Mouse (Mus musculus) embryonic facial prominence, embryonic 12.5 days (tissue): Measurements from ENCODE around the gene Gm17617. TPM values are rescaled to one million over a fixed set of nuclear protein-coding genes. Genes with fewer than 3 reads are reported as not detected.

Source experiments
- ATAC-seq: fragments of 200-750 bp; cut with Nextera tagmentation; 2 replicates; pipeline ENCODE4 v1.8.0; 2017; ENCODE audit not compliant: insufficient number of reproducible peaks, insufficient read depth, low FRiP score, low TSS enrichment
- H3K27ac ChIP-seq: fragments of 300-500 bp; sonication (generic); 2 replicates; pipeline ENCODE4 v1.5.1; 2016; ENCODE audit warnings: mild to moderate bottlenecking
- H3K27me3 ChIP-seq: fragments of 300-500 bp; sonication (generic); 2 replicates; pipeline ENCODE4 v1.6.1; 2016; ENCODE audit warnings: mild to moderate bottlenecking, moderate library complexity
- H3K36me3 ChIP-seq: fragments of 300-500 bp; sonication (generic); 2 replicates; pipeline ENCODE4 v1.6.1; 2016; ENCODE audit warnings: mild to moderate bottlenecking
- H3K4me1 ChIP-seq: fragments of 300-500 bp; sonication (generic); 2 replicates; pipeline ENCODE4 v1.6.1; 2016
- H3K4me2 ChIP-seq: fragments of 300-500 bp; sonication (generic); replicated peaks from 2 replicates; pipeline ENCODE4 v1.6.1; 2016; ENCODE audit warnings: mild to moderate bottlenecking, moderate library complexity
- H3K4me3 ChIP-seq: fragments of 300-500 bp; sonication (generic); 2 replicates; pipeline ENCODE4 v1.5.1; 2016; ENCODE audit warnings: mild to moderate bottlenecking
- H3K9ac ChIP-seq: fragments of 300-500 bp; sonication (generic); 2 replicates; pipeline ENCODE4 v1.6.1; 2016; ENCODE audit warnings: mild to moderate bottlenecking, moderate library complexity
- H3K9me3 ChIP-seq: fragments of 300-500 bp; sonication (generic); 2 replicates; pipeline ENCODE4 v1.6.1; 2016; ENCODE audit warnings: mild to moderate bottlenecking, moderate library complexity
- WGBS: fragments of 180-500 bp; shearing (Covaris S2); methylation state at CpG from one replicate; pipeline ENCODE4 v1.1.7; 2016; 5-methylcytosine and 5-hydroxymethylcytosine counted together
- polyA plus RNA-seq: library from polyadenylated mRNA; unstranded; fragments of >200 nt; fragmentation: Nextera tagmentation; extraction: Ambion mirVana; gene quantifications from 2 replicates; pipeline ENCODE4 v1.2.1, GENCODE M21; 2016

Gene Gm17617
- polyA plus RNA-seq, 1 experiment from 2014 or later = not detected

DNA sequence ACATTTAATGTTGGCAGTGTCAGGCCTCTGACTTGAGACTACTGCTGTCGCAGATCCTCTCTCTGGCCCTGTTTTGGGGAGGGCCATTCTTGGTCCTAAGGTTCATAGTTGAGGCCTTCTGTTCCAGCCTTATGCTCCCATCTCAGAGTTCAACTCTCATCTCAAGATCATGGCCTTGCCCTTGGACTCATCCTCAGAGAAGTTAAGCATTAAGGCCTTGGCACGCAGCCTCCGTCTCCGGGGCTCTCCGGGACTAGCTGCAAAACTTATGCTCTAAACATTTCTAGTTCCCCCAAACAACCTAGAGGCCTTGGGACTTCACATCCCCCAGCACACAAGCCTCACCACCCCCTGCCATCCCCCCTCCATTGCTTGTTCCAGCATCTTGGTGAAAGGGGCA, 34.9 kb upstream of the Gm17617 start:
- ATAC-seq = no peak
- WGBS = 92% methylated on average over 5 of the region's 5 CpGs

GRCm38 (mm10) chr13:55167798-55168197, 34.5 kb upstream of the Gm17617 start:
- H3K36me3 ChIP-seq = no peaks in the 10 kb centered on the region
- H3K27ac ChIP-seq = no peak overlapping the region
- H3K9ac ChIP-seq = no peak overlapping the region
- no peak overlapping the region for H3K4me2 ChIP-seq
- H3K4me1 ChIP-seq = peaks cover 24% of the 10 kb centered on the region
- no peaks in the 10 kb centered on the region for H3K27me3 ChIP-seq
- H3K4me3 ChIP-seq = no peak overlapping the region
- no peak for ATAC-seq
- 84% methylated on average over 11 of the region's 11 CpGs for WGBS
- no peaks in the 10 kb centered on the region for H3K9me3 ChIP-seq

More for the DNA sequence above, 34.9 kb upstream of the Gm17617 start:
- H3K4me2 ChIP-seq = no peak overlapping the region
- no peak overlapping the region for H3K9ac ChIP-seq
- no peaks in the 10 kb centered on the region for H3K9me3 ChIP-seq
- no peak overlapping the region for H3K27ac ChIP-seq
- H3K4me3 ChIP-seq = no peak overlapping the region
- no peaks in the 10 kb centered on the region for H3K27me3 ChIP-seq
- H3K4me1 ChIP-seq = peaks cover 24% of the 10 kb centered on the region
- H3K36me3 ChIP-seq = no peaks in the 10 kb centered on the region

GRCm38 (mm10) chr13:55166806-55167725, 33.7 kb upstream of the Gm17617 start:
- Histone ChIP-seq H3K9me3 (no peaks in the 10 kb centered on the region), H3K27me3 (no peaks in the 10 kb centered on the region), H3K4me3 (no peak overlapping the region), H3K9ac (no peak overlapping the region), H3K36me3 (no peaks in the 10 kb centered on the region), H3K4me1 (peaks cover 18% of the 10 kb centered on the region), H3K27ac (no peak overlapping the region), H3K4me2 (no peak overlapping the region)
- WGBS = 84% methylated on average over 32 of the region's 32 CpGs
- no peak for ATAC-seq

- 85% methylated on average over 16 of the region's 16 CpGs for WGBS
- Histone ChIP-seq H3K4me3 (no peak overlapping the region), H3K27ac (no peak overlapping the region), H3K27me3 (no peaks in the 10 kb centered on the region), H3K36me3 (no peaks in the 10 kb centered on the region), H3K9ac (no peak overlapping the region), H3K9me3 (no peaks in the 10 kb centered on the region), H3K4me2 (no peak overlapping the region), H3K4me1 (peaks cover 7% of the 10 kb centered on the region)
- ATAC-seq = no peak
Measured at GRCm38 (mm10) chr13:55165831-55166339, 32.5 kb upstream of the Gm17617 start.

DNA sequence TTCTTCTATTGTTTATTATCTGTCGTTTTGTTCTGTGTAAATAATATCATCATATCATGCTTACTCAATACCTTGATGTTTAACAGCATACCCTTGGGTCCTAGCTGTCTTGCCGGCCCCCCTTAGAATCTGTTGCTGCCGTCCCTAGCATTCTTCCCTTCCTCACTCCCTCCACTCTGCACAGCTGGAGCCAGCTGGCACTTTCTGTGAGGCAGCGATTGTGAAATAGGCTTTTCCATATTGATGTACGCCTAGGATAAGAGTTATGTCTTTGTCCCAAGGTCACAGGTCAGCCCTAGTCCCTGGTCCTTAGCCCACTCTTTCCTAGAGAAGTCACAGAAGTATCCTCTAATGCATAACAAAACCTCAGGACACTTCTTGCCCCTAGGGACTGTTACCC, 30.2 kb upstream of the Gm17617 start:
- no peak for ATAC-seq
- H3K36me3 ChIP-seq = no peaks in the 10 kb centered on the region
- H3K4me1 ChIP-seq = no peaks in the 10 kb centered on the region
- no peak overlapping the region for H3K27ac ChIP-seq
- no peak overlapping the region for H3K4me3 ChIP-seq
- WGBS = 62% methylated on average over 5 of the region's 5 CpGs
- H3K4me2 ChIP-seq = no peak overlapping the region
- H3K9me3 ChIP-seq = no peaks in the 10 kb centered on the region
- no peaks in the 10 kb centered on the region for H3K27me3 ChIP-seq
- no peak overlapping the region for H3K9ac ChIP-seq

GRCm38 (mm10) chr13:55162365-55162764, 29.0 kb upstream of the Gm17617 start:
- H3K27me3 ChIP-seq = no peaks in the 10 kb centered on the region
- H3K4me2 ChIP-seq = no peak overlapping the region
- no peaks in the 10 kb centered on the region for H3K36me3 ChIP-seq
- H3K9me3 ChIP-seq = no peaks in the 10 kb centered on the region
- no peaks in the 10 kb centered on the region for H3K4me1 ChIP-seq
- no peak for ATAC-seq
- WGBS = 44% methylated on average over 7 of the region's 7 CpGs
- no peak overlapping the region for H3K27ac ChIP-seq
- H3K4me3 ChIP-seq = no peak overlapping the region
- no peak overlapping the region for H3K9ac ChIP-seq

GRCm38 (mm10) chr13:55153951-55154350, 20.6 kb upstream of the Gm17617 start:
- Histone ChIP-seq H3K4me2 (no peak overlapping the region), H3K9me3 (no peaks in the 10 kb centered on the region), H3K27me3 (peaks cover 31% of the 10 kb centered on the region), H3K36me3 (no peaks in the 10 kb centered on the region), H3K4me1 (0 out of 2 replicates have a peak, but pooled peaks cover 4% of the 10 kb centered on the region), H3K4me3 (no peak overlapping the region), H3K9ac (no peak overlapping the region), H3K27ac (no peak overlapping the region)
- WGBS = 89% methylated on average over 5 of the region's 5 CpGs
- ATAC-seq = no peak

DNA sequence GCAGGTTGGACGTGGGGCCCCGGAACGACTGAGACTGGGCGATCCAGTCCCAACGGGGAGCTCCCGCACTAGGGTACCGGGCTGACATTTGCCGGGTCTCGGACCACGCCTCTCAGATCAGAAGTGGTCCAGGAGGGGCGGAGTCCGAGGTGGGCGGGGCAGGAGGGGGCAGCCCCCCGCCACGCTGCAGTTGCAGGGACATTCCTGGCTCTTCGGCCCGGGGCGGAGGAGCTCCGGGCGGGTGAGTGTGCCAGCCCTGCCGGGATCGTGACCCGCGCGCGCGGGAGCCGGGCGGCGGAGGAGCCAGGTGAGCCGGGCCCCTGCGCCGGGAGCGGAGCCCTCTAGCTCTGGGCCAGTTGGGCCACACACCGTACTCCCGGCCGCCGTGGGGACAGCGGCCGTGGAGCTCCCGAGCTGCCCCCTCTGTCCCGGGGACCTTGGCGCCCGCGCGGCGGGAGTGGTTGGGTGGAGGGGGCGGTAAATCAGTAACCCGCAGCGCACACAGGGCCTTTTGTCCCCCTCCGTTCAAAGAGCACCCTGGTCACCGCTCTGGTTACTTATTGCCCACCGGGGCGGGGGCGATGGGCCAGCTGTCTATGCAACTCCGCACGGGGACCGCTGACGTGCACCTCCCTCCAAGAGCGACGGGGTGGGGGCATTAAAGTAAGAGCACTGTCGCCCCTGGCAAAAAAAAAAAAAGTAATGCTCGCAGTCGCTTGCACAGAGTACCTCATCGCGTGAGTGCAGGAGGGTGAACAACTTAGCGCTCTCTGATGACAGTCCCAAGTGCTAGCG, 19.5 kb upstream of the Gm17617 start, which contains the start of gene Fgfr4:
Gene Fgfr4, plus strand, starts transcription at position 20 of the 795 bp plus-strand sequence.
- Histone ChIP-seq H3K27ac (0 out of 2 replicates have a peak within 1 kb of the TSS, but pooled peaks have one; percentile 30), H3K27me3 (peaks cover 31% of the 10 kb centered on the region), H3K4me2 (peak within 1 kb of the TSS; percentile 95), H3K9ac (peak within 1 kb of the TSS; percentile 66), H3K36me3 (no peaks in the 10 kb centered on the region), H3K4me3 (peak within 1 kb of the TSS; percentile 55), H3K4me1 (0 out of 2 replicates have a peak, but pooled peaks cover 4% of the 10 kb centered on the region), H3K9me3 (no peaks in the 10 kb centered on the region)
- WGBS = 2% methylated on average over 68 of the region's 68 CpGs
- ATAC-seq = no peak

GRCm38 (mm10) chr13:55140271-55140670, 6.9 kb upstream of the Gm17617 start:
- no peak overlapping the region for H3K9ac ChIP-seq
- H3K4me3 ChIP-seq = no peak overlapping the region
- no peaks in the 10 kb centered on the region for H3K27me3 ChIP-seq
- H3K36me3 ChIP-seq = no peaks in the 10 kb centered on the region
- no peak overlapping the region for H3K27ac ChIP-seq
- no peak for ATAC-seq
- 78% methylated on average over 2 of the region's 2 CpGs for WGBS
- no peak overlapping the region for H3K4me2 ChIP-seq
- no peaks in the 10 kb centered on the region for H3K9me3 ChIP-seq
- H3K4me1 ChIP-seq = no peaks in the 10 kb centered on the region

GRCm38 (mm10) chr13:55135382-55135781, 2.0 kb upstream of the Gm17617 start:
- Histone ChIP-seq H3K4me1 (no peaks in the 10 kb centered on the region), H3K27ac (no peak overlapping the region), H3K36me3 (peaks cover 29% of the 10 kb centered on the region), H3K9me3 (no peaks in the 10 kb centered on the region), H3K27me3 (no peaks in the 10 kb centered on the region), H3K9ac (no peak overlapping the region), H3K4me3 (no peak overlapping the region), H3K4me2 (no peak overlapping the region)
- no peak for ATAC-seq
- 9% methylated on average over 5 of the region's 5 CpGs for WGBS

- H3K4me1 ChIP-seq = no peaks in the 10 kb centered on the region
- 92% methylated on average over 6 of the region's 6 CpGs for WGBS
- H3K36me3 ChIP-seq = peaks cover 50% of the 10 kb centered on the region
- no peak overlapping the region for H3K4me3 ChIP-seq
- H3K27ac ChIP-seq = no peak overlapping the region
- no peaks in the 10 kb centered on the region for H3K9me3 ChIP-seq
- no peak overlapping the region for H3K9ac ChIP-seq
- no peaks in the 10 kb centered on the region for H3K27me3 ChIP-seq
- no peak overlapping the region for H3K4me2 ChIP-seq
- ATAC-seq = no peak
Measured at GRCm38 (mm10) chr13:55124903-55125302, 8.4 kb downstream of the Gm17617 start.
